Mouse (Mus musculus): ENCODE results near the gene Anapc2. TPM values are rescaled to one million over a fixed set of nuclear protein-coding genes. Genes with fewer than 3 reads are reported as not detected.

The Anapc2 gene
- total and polyA plus RNA-seq, 3 experiments, result 13.0 to 55.2 (median 14.5) TPM

- H3K9ac ChIP-seq (ENCODE audit: insufficient read depth, low read depth), result peak overlapping the region; percentile 68; the same call in 1 of the 2 replicates
- H3K27me3 ChIP-seq (replicated peaks), result no peaks in the 10 kb centered on the region
- H3K9me3 ChIP-seq (replicated peaks; ENCODE audit: low read length), result no peaks in the 10 kb centered on the region
- peaks cover 20% of the 10 kb centered on the region for H3K79me2 ChIP-seq (replicated peaks; ENCODE audit: control insufficient read depth, extremely low read depth, insufficient read depth, poor library complexity, severe bottlenecking)
- peaks cover 27 to 48% of the 10 kb centered on the region in 2 experiments for H3K36me3 ChIP-seq (replicated peaks in 1 of 2; ENCODE audit: control insufficient read depth in 1 of 2, insufficient read depth in 1 of 2, low read length in 1 of 2)
- TF ChIP-seq POLR2A (IDR thresholded peaks at IDR 0.05; ENCODE audit: low read depth, low read length) (no peak), ETS1 (conservative IDR thresholded peaks at IDR 0.05; ENCODE audit: low read depth, low read length) (no peak), SIN3A (IDR thresholded peaks at IDR 0.05; ENCODE audit: low read length) (no peak), MEF2A (IDR thresholded peaks at IDR 0.05; ENCODE audit: borderline replicate concordance, low read depth, low read length) (no peak), SMC3 (IDR thresholded peaks at IDR 0.05; ENCODE audit: low read depth, low read length) (no peak), POLR2AphosphoS2 (IDR thresholded peaks at IDR 0.05; ENCODE audit: low read depth, low read length) (no peak), GABPA (IDR thresholded peaks at IDR 0.05; ENCODE audit: insufficient replicate concordance, low read depth, low read length) (no peak), E2F4 (IDR thresholded peaks at IDR 0.05; ENCODE audit: insufficient replicate concordance, low read depth, low read length) (no peak), KAT2A (IDR thresholded peaks at IDR 0.05; ENCODE audit: insufficient replicate concordance, low read length) (no peak), MAZ (IDR thresholded peaks at IDR 0.05; ENCODE audit: low read depth, low read length) (no peak), TCF12 (IDR thresholded peaks at IDR 0.05; ENCODE audit: low read depth, low read length) (no peak), HCFC1 (IDR thresholded peaks at IDR 0.05; ENCODE audit: low read depth, low read length) (no peak), RCOR1 (conservative IDR thresholded peaks at IDR 0.05; ENCODE audit: low read depth, low read length) (no peak), MXI1 (IDR thresholded peaks at IDR 0.05; ENCODE audit: low read depth, low read length) (no peak), TBP (conservative IDR thresholded peaks at IDR 0.05; ENCODE audit: low read depth, low read length) (no peak), MAX (IDR thresholded peaks at IDR 0.05; ENCODE audit: low read length) (no peak), IRF4 (IDR thresholded peaks at IDR 0.05; ENCODE audit: low read depth, low read length) (no peak), BHLHE40 (IDR thresholded peaks at IDR 0.05; ENCODE audit: low read depth, low read length) (no peak), JUND (conservative IDR thresholded peaks at IDR 0.05; ENCODE audit: low read depth, low read length) (no peak)
- no peak for DNase-seq (ENCODE audit: extremely low read depth)
- in situ Hi-C loops (cut with MboI; ENCODE audit: low pct_ligation_motif_present, low pct_unique_long_range_greater_than_20kb, low sequenced_read_pairs) (loop anchor here (10.0 kb wide), 1 partner anchor 59 kb away; the partner anchor contains the start of genes Anapc2 and Ssna1), dilution Hi-C loops (cut with MboI; ENCODE audit: extremely low pct_ligation_motif_present, extremely low pct_unique_long_range_greater_than_20kb, low sequenced_read_pairs) (no loop called here)
- peak overlapping the region; percentile 71 to 99 (median 75) for H3K4me3 ChIP-seq (replicated peaks in 1 of 3; ENCODE audit: low read depth in 2 of 3, low read length in 2 of 3, poor library complexity in 1 of 3)
- H3K27ac ChIP-seq (ENCODE audit: insufficient read depth, low read depth), result no peak overlapping the region
- H3K4me1 ChIP-seq (ENCODE audit: control insufficient read depth in 1 of 2, insufficient read depth in 2 of 2), result peaks cover 17 to 60% of the 10 kb centered on the region in 2 experiments
- peak overlapping the region; percentile 77 for H3K4me2 ChIP-seq (ENCODE audit: insufficient read depth, low read depth, poor library complexity, severe bottlenecking)
Measured at GRCm38 (mm10) chr2:25333569-25333968, 61.3 kb downstream of the Anapc2 start.

Other genes starting within 250 kb of the Anapc2 start
Only the 20 nearest of the 34 such genes appear.
- 3.1 TPM in 2 replicates for gene Nrarp, start 91.7 kb upstream of the Anapc2 start, total RNA-seq (2012; rRNA removed)
- 0.24 and 0.35 TPM in 2 replicates for gene Nrarp, start 91.7 kb upstream of the Anapc2 start, total RNA-seq (2014; rRNA removed)
- gene Nrarp, start 91.7 kb upstream of the Anapc2 start, polyA plus RNA-seq (2012; ENCODE audit: insufficient read length, low read depth), result 0.14 and 0.20 TPM in 2 replicates
- gene Tor4a, start 75.6 kb upstream of the Anapc2 start, total RNA-seq (2012; rRNA removed), result 17.5 and 20.4 TPM in 2 replicates
- 12.6 and 13.1 TPM in 2 replicates for gene Tor4a, start 75.6 kb upstream of the Anapc2 start, total RNA-seq (2014; rRNA removed)
- gene Tor4a, start 75.6 kb upstream of the Anapc2 start, polyA plus RNA-seq (2012; ENCODE audit: insufficient read length, low read depth), result 15.3 TPM in 2 replicates
- 57.0 and 58.7 TPM in 2 replicates for gene Nelfb, start 61.0 kb upstream of the Anapc2 start, total RNA-seq (2012; rRNA removed)
- gene Nelfb, start 61.0 kb upstream of the Anapc2 start, total RNA-seq (2014; rRNA removed), result 42.0 and 53.6 TPM in 2 replicates
- gene Nelfb, start 61.0 kb upstream of the Anapc2 start, polyA plus RNA-seq (2012; ENCODE audit: insufficient read length, low read depth), result 52.5 and 58.0 TPM in 2 replicates
- gene Stpg3, start 57.8 kb upstream of the Anapc2 start, total RNA-seq (2012; rRNA removed), result not detected in 2 replicates
- gene Stpg3, start 57.8 kb upstream of the Anapc2 start, total RNA-seq (2014; rRNA removed), result not detected in 2 replicates
- gene Stpg3, start 57.8 kb upstream of the Anapc2 start, polyA plus RNA-seq (2012; ENCODE audit: insufficient read length, low read depth), result not detected in 2 replicates
- 0.38 and 0.42 TPM in 2 replicates for gene Fam166a, start 53.7 kb upstream of the Anapc2 start, total RNA-seq (2012; rRNA removed)
- gene Fam166a, start 53.7 kb upstream of the Anapc2 start, total RNA-seq (2014; rRNA removed), result not detected in 2 replicates
- 23.4 and 35.0 TPM in 2 replicates for gene Fam166a, start 53.7 kb upstream of the Anapc2 start, polyA plus RNA-seq (2012; ENCODE audit: insufficient read length, low read depth)
- gene Tubb4b, start 47.8 kb upstream of the Anapc2 start, total RNA-seq (2012; rRNA removed), result 356 and 564 TPM in 2 replicates
- 592 and 605 TPM in 2 replicates for gene Tubb4b, start 47.8 kb upstream of the Anapc2 start, total RNA-seq (2014; rRNA removed)
- 490 and 520 TPM in 2 replicates for gene Tubb4b, start 47.8 kb upstream of the Anapc2 start, polyA plus RNA-seq (2012; ENCODE audit: insufficient read length, low read depth)
- not detected in 2 replicates for gene Slc34a3, start 38.1 kb upstream of the Anapc2 start, total RNA-seq (2012; rRNA removed)
- gene Slc34a3, start 38.1 kb upstream of the Anapc2 start, total RNA-seq (2014; rRNA removed), result not detected in 2 replicates
- gene Slc34a3, start 38.1 kb upstream of the Anapc2 start, polyA plus RNA-seq (2012; ENCODE audit: insufficient read length, low read depth), result not detected in 2 replicates
- gene Rnf224, start 35.7 kb upstream of the Anapc2 start, total RNA-seq (2012; rRNA removed), result not detected in 2 replicates
- not detected in 2 replicates for gene Rnf224, start 35.7 kb upstream of the Anapc2 start, total RNA-seq (2014; rRNA removed)
- gene Rnf224, start 35.7 kb upstream of the Anapc2 start, polyA plus RNA-seq (2012; ENCODE audit: insufficient read length, low read depth), result not detected in 2 replicates
- gene Rnf208, start 30.2 kb upstream of the Anapc2 start, total RNA-seq (2012; rRNA removed), result 0.92 and 1.7 TPM in 2 replicates
- 0.24 and 0.34 TPM in 2 replicates for gene Rnf208, start 30.2 kb upstream of the Anapc2 start, total RNA-seq (2014; rRNA removed)
- gene Rnf208, start 30.2 kb upstream of the Anapc2 start, polyA plus RNA-seq (2012; ENCODE audit: insufficient read length, low read depth), result 0.78 and 1.4 TPM in 2 replicates
- gene Cysrt1, start 30.0 kb upstream of the Anapc2 start, total RNA-seq (2012; rRNA removed), result not detected in 2 replicates
- not detected in 2 replicates for gene Cysrt1, start 30.0 kb upstream of the Anapc2 start, total RNA-seq (2014; rRNA removed)
- not detected in 2 replicates for gene Cysrt1, start 30.0 kb upstream of the Anapc2 start, polyA plus RNA-seq (2012; ENCODE audit: insufficient read length, low read depth)
- gene AL732309.1, start 25.6 kb upstream of the Anapc2 start, total RNA-seq (2012; rRNA removed), result 8.9 and 9.5 TPM in 2 replicates
- 6.7 and 9.6 TPM in 2 replicates for gene AL732309.1, start 25.6 kb upstream of the Anapc2 start, total RNA-seq (2014; rRNA removed)
- gene AL732309.1, start 25.6 kb upstream of the Anapc2 start, polyA plus RNA-seq (2012; ENCODE audit: insufficient read length, low read depth), result 3.5 and 4.5 TPM in 2 replicates
- gene Tmem203, start 17.0 kb upstream of the Anapc2 start, total RNA-seq (2012; rRNA removed), result 22.7 and 28.3 TPM in 2 replicates
- gene Tmem203, start 17.0 kb upstream of the Anapc2 start, total RNA-seq (2014; rRNA removed), result 18.4 and 21.2 TPM in 2 replicates
- 14.5 and 21.5 TPM in 2 replicates for gene Tmem203, start 17.0 kb upstream of the Anapc2 start, polyA plus RNA-seq (2012; ENCODE audit: insufficient read length, low read depth)
- 13.1 and 14.3 TPM in 2 replicates for gene Tprn, start 9.9 kb upstream of the Anapc2 start, total RNA-seq (2012; rRNA removed)
- 7.0 and 8.2 TPM in 2 replicates for gene Tprn, start 9.9 kb upstream of the Anapc2 start, total RNA-seq (2014; rRNA removed)
- 17.0 and 19.3 TPM in 2 replicates for gene Tprn, start 9.9 kb upstream of the Anapc2 start, polyA plus RNA-seq (2012; ENCODE audit: insufficient read length, low read depth)
- gene Ssna1, start within 50 bp of the Anapc2 start, total RNA-seq (2012; rRNA removed), result 80.6 and 98.5 TPM in 2 replicates
- gene Ssna1, start within 50 bp of the Anapc2 start, total RNA-seq (2014; rRNA removed), result 72.9 and 82.0 TPM in 2 replicates
- 51.4 and 74.9 TPM in 2 replicates for gene Ssna1, start within 50 bp of the Anapc2 start, polyA plus RNA-seq (2012; ENCODE audit: insufficient read length, low read depth)
- not detected in 2 replicates for gene Tmem210, start 15.7 kb downstream of the Anapc2 start, total RNA-seq (2012; rRNA removed)
- gene Tmem210, start 15.7 kb downstream of the Anapc2 start, total RNA-seq (2014; rRNA removed), result not detected in 2 replicates
- not detected in 2 replicates for gene Tmem210, start 15.7 kb downstream of the Anapc2 start, polyA plus RNA-seq (2012; ENCODE audit: insufficient read length, low read depth)
- not detected in 2 replicates for gene Lrrc26, start 17.4 kb downstream of the Anapc2 start, total RNA-seq (2012; rRNA removed)
- gene Lrrc26, start 17.4 kb downstream of the Anapc2 start, total RNA-seq (2014; rRNA removed), result not detected in 2 replicates
- gene Lrrc26, start 17.4 kb downstream of the Anapc2 start, polyA plus RNA-seq (2012; ENCODE audit: insufficient read length, low read depth), result not detected in 2 replicates
- gene Grin1, start 46.7 kb downstream of the Anapc2 start, total RNA-seq (2012; rRNA removed), result 0.04 and 0.17 TPM in 2 replicates
- gene Grin1, start 46.7 kb downstream of the Anapc2 start, total RNA-seq (2014; rRNA removed), result 0.08 and 0.36 TPM in 2 replicates
- gene Grin1, start 46.7 kb downstream of the Anapc2 start, polyA plus RNA-seq (2012; ENCODE audit: insufficient read length, low read depth), result 0.06 TPM in 1 of 2 replicates, not detected in the other
- 45.7 and 58.1 TPM in 2 replicates for gene Man1b1, start 59.9 kb downstream of the Anapc2 start, total RNA-seq (2012; rRNA removed)
- 39.3 and 41.8 TPM in 2 replicates for gene Man1b1, start 59.9 kb downstream of the Anapc2 start, total RNA-seq (2014; rRNA removed)
- gene Man1b1, start 59.9 kb downstream of the Anapc2 start, polyA plus RNA-seq (2012; ENCODE audit: insufficient read length, low read depth), result 68.8 and 69.3 TPM in 2 replicates
- gene Dpp7, start 83.9 kb downstream of the Anapc2 start, total RNA-seq (2012; rRNA removed), result 21.0 and 36.0 TPM in 2 replicates
- gene Dpp7, start 83.9 kb downstream of the Anapc2 start, total RNA-seq (2014; rRNA removed), result 16.2 and 19.4 TPM in 2 replicates
- gene Dpp7, start 83.9 kb downstream of the Anapc2 start, polyA plus RNA-seq (2012; ENCODE audit: insufficient read length, low read depth), result 20.9 and 22.7 TPM in 2 replicates
- 14.5 and 16.2 TPM in 2 replicates for gene Uap1l1, start 93.2 kb downstream of the Anapc2 start, total RNA-seq (2012; rRNA removed)
- 3.3 and 4.3 TPM in 2 replicates for gene Uap1l1, start 93.2 kb downstream of the Anapc2 start, total RNA-seq (2014; rRNA removed)
- 27.6 and 30.8 TPM in 2 replicates for gene Uap1l1, start 93.2 kb downstream of the Anapc2 start, polyA plus RNA-seq (2012; ENCODE audit: insufficient read length, low read depth)

All from CH12.LX (cell line).